Mouse (Mus musculus): ENCODE measurements at regions not wholly inside any gene's neighbourhood (a gene's known extent, or its start where the extent isn't known, plus 50 kb on each side); places are given as distances from the start of the nearest gene placed in this dataset.

DNA sequence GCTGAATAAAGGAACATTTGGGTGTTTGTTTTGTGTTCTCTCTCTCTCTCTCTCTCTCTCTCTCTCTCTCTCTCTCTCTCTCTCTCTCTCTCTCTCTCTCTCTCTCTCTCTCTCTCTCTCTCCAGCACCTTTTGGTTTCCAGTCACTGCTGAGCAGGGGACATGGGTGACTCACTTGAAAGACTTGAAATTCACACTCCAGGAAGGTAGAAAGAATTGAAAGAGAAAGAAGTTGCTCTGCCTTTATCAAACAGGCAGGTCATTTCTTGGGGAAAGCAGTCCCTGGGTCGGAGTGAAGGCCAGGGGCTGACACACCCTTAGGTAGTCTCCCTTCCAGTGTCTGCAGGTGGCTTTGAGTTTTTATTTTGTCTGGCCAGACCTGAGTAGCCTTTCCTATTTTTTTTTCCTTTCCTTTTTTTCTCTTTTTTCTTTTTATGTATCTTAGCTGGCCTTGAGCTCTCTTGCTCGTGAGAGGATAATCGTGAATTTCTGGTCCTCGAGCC lies 281.3 kb downstream of the Klf5 start:
- no peak overlapping the region for H3K4me2 ChIP-seq (replicated peaks; ENCODE audit: low read depth, low read length)
- 0 out of 2 replicates have a peak overlapping the region, but pooled peaks have one; percentile 11 for H3K27ac ChIP-seq (ENCODE audit: low read depth, low read length)
- WGBS, result 66% methylated on average over 4 of the region's 4 CpGs
- no peak for ATAC-seq (ENCODE audit: low FRiP score, low TSS enrichment)
- no peak overlapping the region for H3K4me3 ChIP-seq (ENCODE audit: low read length)
- H3K9me3 ChIP-seq (ENCODE audit: control insufficient read depth, low read length), result no peaks in the 10 kb centered on the region
- H3K4me1 ChIP-seq (ENCODE audit: control insufficient read depth, insufficient read depth, low read length), result no peaks in the 10 kb centered on the region
- no peaks in the 10 kb centered on the region for H3K36me3 ChIP-seq (ENCODE audit: control insufficient read depth, insufficient read depth, low read length)
- no peaks in the 10 kb centered on the region for H3K27me3 ChIP-seq (ENCODE audit: control insufficient read depth, insufficient read depth, low read length)
- H3K9ac ChIP-seq (ENCODE audit: low read depth, low read length), result no peak overlapping the region

DNA sequence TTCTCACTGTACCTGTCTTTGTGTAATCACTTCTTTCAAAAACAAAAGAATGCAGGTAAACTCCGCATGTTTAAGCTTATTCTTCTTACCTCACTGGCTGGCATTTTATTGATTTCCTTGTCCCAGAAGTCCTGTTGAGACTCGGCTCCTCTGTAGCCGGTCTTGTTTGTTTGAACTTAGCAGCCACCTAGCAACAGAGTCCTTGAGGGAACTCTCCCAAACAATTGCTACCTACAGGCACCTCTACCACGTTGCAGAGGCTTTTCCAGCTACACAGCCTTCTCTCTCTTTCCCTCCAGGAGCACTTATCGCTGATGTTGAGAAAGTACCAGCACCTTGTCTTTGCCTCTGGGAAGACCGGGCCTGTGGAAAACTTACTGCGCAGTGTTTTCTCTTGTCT lies 285.7 kb downstream of the Klf5 start:
- ATAC-seq (ENCODE audit: low FRiP score, low TSS enrichment), result no peak
- Histone ChIP-seq H3K27ac (ENCODE audit: low read depth, low read length) (no peak overlapping the region; the same call in 1 of the 2 replicates), H3K9me3 (ENCODE audit: control insufficient read depth, low read length) (no peaks in the 10 kb centered on the region), H3K36me3 (ENCODE audit: control insufficient read depth, insufficient read depth, low read length) (no peaks in the 10 kb centered on the region), H3K27me3 (ENCODE audit: control insufficient read depth, insufficient read depth, low read length) (no peaks in the 10 kb centered on the region), H3K4me2 (replicated peaks; ENCODE audit: low read depth, low read length) (no peak overlapping the region), H3K4me3 (ENCODE audit: low read length) (no peak overlapping the region), H3K9ac (ENCODE audit: low read depth, low read length) (no peak overlapping the region), H3K4me1 (ENCODE audit: control insufficient read depth, insufficient read depth, low read length) (no peaks in the 10 kb centered on the region)
- WGBS, result 58% methylated on average over 7 of the region's 7 CpGs

- Histone ChIP-seq H3K27me3 (ENCODE audit: control insufficient read depth, insufficient read depth, low read length) (no peaks in the 10 kb centered on the region), H3K36me3 (ENCODE audit: control insufficient read depth, insufficient read depth, low read length) (no peaks in the 10 kb centered on the region), H3K4me2 (replicated peaks; ENCODE audit: low read depth, low read length) (no peak overlapping the region), H3K4me1 (ENCODE audit: control insufficient read depth, insufficient read depth, low read length) (peaks cover 3% of the 10 kb centered on the region; the same call in 1 of the 2 replicates), H3K27ac (ENCODE audit: low read depth, low read length) (no peak overlapping the region), H3K9me3 (ENCODE audit: control insufficient read depth, low read length) (no peaks in the 10 kb centered on the region), H3K4me3 (ENCODE audit: low read length) (no peak overlapping the region), H3K9ac (ENCODE audit: low read depth, low read length) (no peak overlapping the region)
- 87% methylated on average over 7 of the region's 7 CpGs for WGBS
- no peak for ATAC-seq (ENCODE audit: low FRiP score, low TSS enrichment)
These were observed 287.5 kb downstream of the Klf5 start for GRCm38 (mm10) chr14:99586029-99586428.

DNA sequence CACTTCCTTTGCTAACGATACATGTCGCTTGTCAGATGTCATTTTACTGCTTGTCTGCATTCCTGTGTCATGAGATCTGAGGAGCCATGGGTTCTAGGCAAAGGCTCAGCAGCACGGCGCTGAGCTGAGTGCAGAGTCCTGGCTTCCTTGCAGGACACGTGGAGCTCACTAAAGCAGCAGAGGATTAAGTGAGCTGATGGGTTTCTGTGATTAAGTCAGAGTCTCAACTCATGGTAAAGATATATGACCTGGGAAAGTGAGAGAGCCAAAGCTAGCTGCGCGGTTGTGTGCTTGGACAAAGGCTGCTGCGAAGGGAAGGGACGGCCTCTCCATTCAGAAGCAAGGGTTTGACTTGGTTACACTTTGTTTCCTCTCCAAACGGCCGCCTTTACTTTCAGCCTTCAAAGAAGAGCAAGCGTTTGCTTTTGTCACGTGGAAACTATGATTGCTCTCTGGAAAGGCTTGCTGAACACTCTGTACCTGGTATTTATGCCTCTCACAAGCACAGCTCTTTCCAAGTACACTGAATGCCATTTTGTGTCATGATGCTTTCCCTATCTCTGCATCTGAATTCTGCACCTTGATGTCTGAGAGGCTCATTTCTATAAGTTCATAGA lies 292.5 kb downstream of the Klf5 start:
- Histone ChIP-seq H3K4me3 (ENCODE audit: low read length) (no peak overlapping the region), H3K4me2 (replicated peaks; ENCODE audit: low read depth, low read length) (no peak overlapping the region), H3K4me1 (ENCODE audit: control insufficient read depth, insufficient read depth, low read length) (peaks cover 4% of the 10 kb centered on the region; the same call in 1 of the 2 replicates), H3K9ac (ENCODE audit: low read depth, low read length) (no peak overlapping the region), H3K27me3 (ENCODE audit: control insufficient read depth, insufficient read depth, low read length) (no peaks in the 10 kb centered on the region), H3K9me3 (ENCODE audit: control insufficient read depth, low read length) (no peaks in the 10 kb centered on the region), H3K27ac (ENCODE audit: low read depth, low read length) (no peak overlapping the region), H3K36me3 (ENCODE audit: control insufficient read depth, insufficient read depth, low read length) (no peaks in the 10 kb centered on the region)
- no peak for ATAC-seq (ENCODE audit: low FRiP score, low TSS enrichment)
- WGBS, result 23% methylated on average over 13 of the region's 13 CpGs

GRCm38 (mm10) chr14:99592922-99593321 lies 294.4 kb downstream of the Klf5 start:
- WGBS, result 77% methylated on average over 9 of the region's 9 CpGs
- H3K9ac ChIP-seq (ENCODE audit: low read depth, low read length), result no peak overlapping the region

GRCm38 (mm10) chr14:99593864-99594263 lies 295.4 kb downstream of the Klf5 start:
- no peak for ATAC-seq (ENCODE audit: low FRiP score, low TSS enrichment)
- no peak overlapping the region for H3K9ac ChIP-seq (ENCODE audit: low read depth, low read length)
- peaks cover 4% of the 10 kb centered on the region; the same call in 1 of the 2 replicates for H3K4me1 ChIP-seq (ENCODE audit: control insufficient read depth, insufficient read depth, low read length)
- 61% methylated on average over 6 of the region's 6 CpGs for WGBS
- no peak overlapping the region for H3K4me3 ChIP-seq (ENCODE audit: low read length)
- no peaks in the 10 kb centered on the region for H3K27me3 ChIP-seq (ENCODE audit: control insufficient read depth, insufficient read depth, low read length)
- no peaks in the 10 kb centered on the region for H3K9me3 ChIP-seq (ENCODE audit: control insufficient read depth, low read length)
- H3K36me3 ChIP-seq (ENCODE audit: control insufficient read depth, insufficient read depth, low read length), result no peaks in the 10 kb centered on the region
- H3K4me2 ChIP-seq (replicated peaks; ENCODE audit: low read depth, low read length), result no peak overlapping the region
- no peak overlapping the region for H3K27ac ChIP-seq (ENCODE audit: low read depth, low read length)

More at GRCm38 (mm10) chr14:99592922-99593321, 294.4 kb downstream of the Klf5 start:
- Histone ChIP-seq H3K36me3 (ENCODE audit: control insufficient read depth, insufficient read depth, low read length) (no peaks in the 10 kb centered on the region), H3K27me3 (ENCODE audit: control insufficient read depth, insufficient read depth, low read length) (no peaks in the 10 kb centered on the region), H3K27ac (ENCODE audit: low read depth, low read length) (no peak overlapping the region), H3K9me3 (ENCODE audit: control insufficient read depth, low read length) (no peaks in the 10 kb centered on the region), H3K4me3 (ENCODE audit: low read length) (no peak overlapping the region), H3K4me2 (replicated peaks; ENCODE audit: low read depth, low read length) (no peak overlapping the region), H3K4me1 (ENCODE audit: control insufficient read depth, insufficient read depth, low read length) (peaks cover 4% of the 10 kb centered on the region; the same call in 1 of the 2 replicates)
- ATAC-seq (ENCODE audit: low FRiP score, low TSS enrichment), result no peak

GRCm38 (mm10) chr14:99601900-99602299 lies 303.4 kb downstream of the Klf5 start:
- no peaks in the 10 kb centered on the region for H3K9me3 ChIP-seq (ENCODE audit: control insufficient read depth, low read length)
- no peak for ATAC-seq (ENCODE audit: low FRiP score, low TSS enrichment)
- H3K4me3 ChIP-seq (ENCODE audit: low read length), result no peak overlapping the region
- H3K36me3 ChIP-seq (ENCODE audit: control insufficient read depth, insufficient read depth, low read length), result no peaks in the 10 kb centered on the region
- H3K27me3 ChIP-seq (ENCODE audit: control insufficient read depth, insufficient read depth, low read length), result no peaks in the 10 kb centered on the region
- H3K4me2 ChIP-seq (replicated peaks; ENCODE audit: low read depth, low read length), result no peak overlapping the region
- H3K27ac ChIP-seq (ENCODE audit: low read depth, low read length), result no peak overlapping the region
- no peaks in the 10 kb centered on the region for H3K4me1 ChIP-seq (ENCODE audit: control insufficient read depth, insufficient read depth, low read length)
- WGBS, result 84% methylated on average over 5 of the region's 5 CpGs
- no peak overlapping the region for H3K9ac ChIP-seq (ENCODE audit: low read depth, low read length)

DNA sequence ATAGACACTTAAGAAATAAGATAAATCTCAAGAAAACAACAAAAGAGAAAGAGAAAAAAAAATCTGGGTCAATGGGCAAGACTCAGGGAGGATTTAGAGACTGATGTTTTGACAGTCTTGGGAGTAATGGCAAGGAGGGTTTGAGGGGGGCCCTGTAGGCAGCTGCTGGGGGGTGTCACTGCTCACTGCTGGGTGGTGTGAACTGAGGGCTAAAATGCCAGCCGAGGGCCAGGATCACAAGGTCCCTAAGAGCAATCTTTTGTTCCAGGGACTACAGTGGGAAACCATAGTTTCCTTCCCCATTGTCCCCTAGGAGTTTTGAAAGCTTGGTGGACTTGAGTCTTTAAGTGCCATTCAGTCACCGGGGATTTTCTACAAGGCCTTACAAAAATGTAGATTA lies 304.8 kb downstream of the Klf5 start:
- no peak overlapping the region for H3K27ac ChIP-seq (ENCODE audit: low read depth, low read length)
- no peaks in the 10 kb centered on the region for H3K9me3 ChIP-seq (ENCODE audit: control insufficient read depth, low read length)
- H3K36me3 ChIP-seq (ENCODE audit: control insufficient read depth, insufficient read depth, low read length), result no peaks in the 10 kb centered on the region
- no peaks in the 10 kb centered on the region for H3K4me1 ChIP-seq (ENCODE audit: control insufficient read depth, insufficient read depth, low read length)
- WGBS, result 52% methylated on average over 2 of the region's 2 CpGs
- no peak overlapping the region for H3K4me2 ChIP-seq (replicated peaks; ENCODE audit: low read depth, low read length)
- H3K27me3 ChIP-seq (ENCODE audit: control insufficient read depth, insufficient read depth, low read length), result no peaks in the 10 kb centered on the region
- no peak overlapping the region for H3K9ac ChIP-seq (ENCODE audit: low read depth, low read length)
- H3K4me3 ChIP-seq (ENCODE audit: low read length), result no peak overlapping the region
- ATAC-seq (ENCODE audit: low FRiP score, low TSS enrichment), result no peak

GRCm38 (mm10) chr14:99605351-99606100 lies 307.0 kb downstream of the Klf5 start:
- H3K4me2 ChIP-seq (replicated peaks; ENCODE audit: low read depth, low read length), result no peak overlapping the region
- H3K4me3 ChIP-seq (ENCODE audit: low read length), result no peak overlapping the region
- ATAC-seq (ENCODE audit: low FRiP score, low TSS enrichment), result no peak
- WGBS, result 64% methylated on average over 6 of the region's 6 CpGs
- no peaks in the 10 kb centered on the region for H3K36me3 ChIP-seq (ENCODE audit: control insufficient read depth, insufficient read depth, low read length)
- H3K27me3 ChIP-seq (ENCODE audit: control insufficient read depth, insufficient read depth, low read length), result no peaks in the 10 kb centered on the region
- H3K4me1 ChIP-seq (ENCODE audit: control insufficient read depth, insufficient read depth, low read length), result no peaks in the 10 kb centered on the region
- 0 out of 2 replicates have a peak overlapping the region, but pooled peaks have one; percentile 9 for H3K27ac ChIP-seq (ENCODE audit: low read depth, low read length)
- H3K9ac ChIP-seq (ENCODE audit: low read depth, low read length), result no peak overlapping the region
- H3K9me3 ChIP-seq (ENCODE audit: control insufficient read depth, low read length), result no peaks in the 10 kb centered on the region
